Mouse (Mus musculus) right cerebral cortex, postnatal 36 days (tissue): ENCODE results near the gene Igfbpl1.

Experiments used
- DNase-seq, 2 experiments: peaks; one replicate each; pipeline ENCODE4 v3.0.0; 2022; ENCODE audit warnings: low spot score in 2 of 2, mixed read lengths in 1 of 2

Igfbpl1 gene

DNA sequence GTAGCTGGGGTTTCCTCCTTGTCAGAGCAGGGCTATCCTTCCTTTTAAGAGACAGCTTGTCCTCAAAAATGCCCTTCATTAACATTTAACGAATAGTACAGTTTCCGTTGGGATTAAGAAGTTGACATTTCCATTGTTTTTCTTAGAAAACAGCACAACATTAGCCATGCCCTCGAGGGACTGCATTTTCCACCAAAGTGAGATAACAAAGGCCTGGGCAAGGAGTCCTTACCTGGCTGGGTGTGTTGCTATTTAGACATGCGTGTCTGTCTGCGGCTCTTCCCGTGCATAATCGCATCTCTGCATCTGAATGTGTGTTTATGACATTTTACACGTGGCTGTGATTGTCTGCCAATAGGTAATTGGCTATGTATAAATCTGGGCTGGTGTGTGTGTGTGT lies 55.5 kb downstream of the Igfbpl1 start:
- no peak for DNase-seq

DNA sequence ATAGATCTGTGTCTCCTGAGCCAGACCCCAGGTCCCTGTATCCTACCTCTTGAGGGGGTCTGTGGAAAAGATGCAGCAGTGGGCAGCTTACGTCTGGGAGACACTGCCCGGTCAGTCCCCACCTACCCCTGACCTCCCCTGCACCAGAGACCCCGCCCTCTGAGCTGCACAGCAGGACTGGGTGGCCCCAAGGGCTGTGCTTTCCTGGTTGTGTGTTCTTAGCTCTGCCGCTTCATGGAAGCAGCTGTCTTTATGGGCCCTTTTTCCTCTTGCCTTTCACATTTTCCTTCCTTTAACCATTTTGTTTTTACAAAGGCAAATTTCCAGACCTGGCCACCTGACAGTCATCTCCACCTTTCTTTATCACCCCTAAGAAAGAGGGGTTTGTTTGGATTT lies 56.1 kb downstream of the Igfbpl1 start:
- DNase-seq: no peak

DNA sequence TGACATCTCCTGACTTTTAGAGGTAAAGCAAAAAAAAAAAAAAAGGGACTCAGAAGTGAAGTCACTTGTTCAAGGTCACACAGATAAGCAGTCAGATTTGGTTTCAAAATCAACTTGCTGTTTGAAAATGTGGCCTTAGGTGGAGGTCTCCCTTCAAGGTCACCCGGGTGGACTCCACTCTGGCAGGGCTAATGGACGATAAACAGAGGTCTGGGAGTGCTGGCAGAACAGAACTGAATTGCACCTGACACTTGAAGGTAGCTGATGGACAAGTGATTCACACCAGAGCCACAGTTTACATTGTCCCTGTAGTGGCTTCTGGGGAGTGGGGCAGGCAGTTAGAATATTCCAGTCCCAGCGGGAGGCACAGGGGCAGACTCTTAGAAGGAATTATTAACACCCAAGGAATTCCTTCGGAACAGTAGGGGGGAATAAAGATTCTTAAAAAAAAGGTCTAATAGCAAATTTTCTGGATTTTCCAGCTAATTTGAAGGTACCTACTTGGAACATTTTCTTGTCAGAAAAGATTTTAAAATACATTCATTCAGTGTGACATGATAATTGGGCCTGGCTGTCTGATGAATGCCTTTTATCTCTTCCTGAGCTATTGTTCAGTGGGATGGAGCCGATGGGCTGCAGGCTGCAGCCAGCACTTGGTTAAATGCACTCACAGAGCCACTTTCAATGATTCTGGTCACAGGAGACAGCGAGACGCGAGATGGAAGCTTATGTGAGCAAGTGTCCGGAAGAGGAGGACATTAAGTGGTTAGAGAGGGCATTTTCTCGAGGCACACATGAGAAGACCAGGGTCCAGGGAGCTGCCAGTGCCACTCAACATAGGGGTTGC lies 56.7 kb downstream of the Igfbpl1 start:
- DNase-seq: no peak

DNA sequence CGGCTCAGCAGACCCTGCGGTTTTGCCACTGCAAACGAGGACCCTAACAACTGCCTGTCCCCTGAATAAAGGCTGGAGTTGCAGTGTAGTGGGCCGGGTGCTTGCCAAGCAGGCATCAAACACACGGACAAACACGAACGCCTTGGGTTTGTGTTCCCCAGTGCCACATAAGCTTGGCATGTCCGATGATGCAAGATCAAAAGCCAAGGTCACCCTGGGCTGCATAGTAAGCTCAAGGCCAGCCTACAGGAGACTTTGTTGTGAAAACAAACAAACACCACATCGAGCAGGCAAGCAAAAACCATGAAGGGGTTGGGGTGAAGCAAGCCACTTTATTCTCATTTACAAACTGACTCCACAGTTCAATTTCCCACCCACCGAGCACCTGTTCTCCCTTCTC lies 57.6 kb downstream of the Igfbpl1 start:
- DNase-seq: no peak

DNA sequence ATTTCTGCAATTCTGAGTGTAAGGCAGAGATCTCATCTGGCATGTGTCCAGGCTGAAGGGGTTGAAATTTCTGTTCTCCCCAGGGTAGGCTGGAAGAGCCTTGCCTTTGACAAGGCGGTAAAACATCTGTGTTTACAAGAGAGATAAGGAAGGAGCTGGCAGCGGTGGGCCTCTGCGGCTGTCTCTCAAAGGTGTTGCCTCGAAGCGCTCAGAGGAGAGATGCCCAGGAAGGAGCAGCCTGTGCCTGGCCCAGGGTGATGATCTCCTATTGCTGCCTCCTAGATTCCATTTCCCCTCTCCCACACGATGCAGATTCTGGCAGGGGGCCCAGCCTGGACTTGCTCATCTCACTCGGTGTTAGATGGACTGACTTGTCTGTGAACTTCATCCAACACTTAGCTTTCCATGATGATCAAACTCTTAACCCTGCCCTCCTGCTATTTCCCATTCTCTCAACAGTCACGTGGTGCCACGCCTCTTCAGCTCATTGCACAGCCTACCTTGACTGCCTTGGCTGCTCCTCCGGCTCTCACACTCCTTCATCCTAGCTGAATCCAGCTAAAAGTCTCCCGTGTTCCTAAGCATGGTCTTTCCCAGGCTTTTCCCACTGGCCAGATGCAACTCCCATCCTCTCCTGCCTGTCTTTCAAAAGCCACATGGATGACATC lies 58.7 kb downstream of the Igfbpl1 start:
- no peak for DNase-seq

DNA sequence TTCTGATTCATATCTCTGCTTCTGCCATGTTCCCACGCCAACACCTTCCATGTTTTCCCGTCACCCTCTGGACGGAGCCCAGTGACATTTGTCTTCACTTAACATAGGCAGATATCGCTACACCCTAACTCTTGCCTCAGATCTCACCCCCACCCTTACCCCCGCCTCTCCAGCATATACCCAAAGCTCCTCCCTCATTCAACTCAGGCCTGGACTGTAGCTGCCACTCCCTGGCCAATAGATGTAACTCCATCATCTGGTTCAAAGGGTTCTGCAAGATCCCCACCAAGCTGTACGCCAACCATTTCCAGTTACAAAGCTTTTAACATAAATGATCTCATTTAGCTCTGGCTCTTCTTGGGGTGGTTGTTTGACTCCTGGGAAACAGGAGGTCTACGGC lies 59.9 kb downstream of the Igfbpl1 start:
- DNase-seq: no peak

DNA sequence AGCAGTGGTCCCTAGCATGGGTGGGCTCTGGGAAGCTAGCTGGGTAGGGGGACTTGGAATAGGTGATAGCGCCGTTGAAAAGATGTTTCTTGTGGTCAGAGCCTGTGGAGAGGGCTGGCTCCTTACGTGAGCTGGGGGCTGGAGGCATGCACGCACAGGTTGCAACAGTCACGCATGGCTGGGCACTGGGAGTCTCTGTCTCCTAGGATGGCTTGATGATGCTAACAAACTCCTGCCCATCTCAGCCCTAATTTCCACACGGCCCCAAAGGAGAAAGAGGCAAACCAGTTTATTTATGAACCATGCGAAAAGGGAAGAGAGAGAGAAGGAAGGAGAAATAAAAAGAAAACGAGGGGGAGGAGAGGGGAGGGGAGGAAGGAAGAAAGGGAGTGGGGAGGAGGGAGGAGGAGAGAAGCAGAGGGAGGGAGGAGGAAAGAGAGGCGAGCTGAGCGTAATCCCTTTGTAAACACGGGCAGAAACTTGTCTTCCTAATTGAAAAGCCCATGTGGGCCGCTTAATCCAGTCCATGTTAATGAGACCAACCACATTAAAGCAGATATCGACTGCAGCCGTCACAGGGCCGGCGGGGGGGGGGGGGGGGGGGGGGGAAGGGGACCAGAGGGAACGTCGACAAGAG lies 61.0 kb downstream of the Igfbpl1 start:
- DNase-seq: no peak

DNA sequence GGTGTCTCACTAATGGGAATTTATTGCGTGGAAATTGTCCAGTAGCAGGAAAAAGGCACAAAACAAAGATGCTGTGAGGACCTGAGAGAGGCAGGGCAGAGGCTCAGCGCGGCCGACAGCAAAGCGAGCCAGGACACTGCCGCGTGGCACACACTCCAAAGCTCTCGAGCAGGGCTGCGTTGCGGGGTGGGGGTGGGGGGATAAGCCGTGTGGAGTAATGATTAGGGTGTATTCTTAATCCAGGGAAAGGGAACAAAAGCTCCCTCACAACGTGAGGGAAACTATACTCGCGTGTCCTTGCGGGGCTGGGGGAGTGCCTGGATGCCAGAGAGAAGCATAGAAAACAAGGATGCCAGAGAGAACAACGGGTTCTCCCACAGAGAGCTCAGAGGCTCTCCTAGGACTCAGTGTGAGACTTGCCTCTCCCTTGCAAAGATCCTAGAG lies 61.6 kb downstream of the Igfbpl1 start:
- DNase-seq: no peak

DNA sequence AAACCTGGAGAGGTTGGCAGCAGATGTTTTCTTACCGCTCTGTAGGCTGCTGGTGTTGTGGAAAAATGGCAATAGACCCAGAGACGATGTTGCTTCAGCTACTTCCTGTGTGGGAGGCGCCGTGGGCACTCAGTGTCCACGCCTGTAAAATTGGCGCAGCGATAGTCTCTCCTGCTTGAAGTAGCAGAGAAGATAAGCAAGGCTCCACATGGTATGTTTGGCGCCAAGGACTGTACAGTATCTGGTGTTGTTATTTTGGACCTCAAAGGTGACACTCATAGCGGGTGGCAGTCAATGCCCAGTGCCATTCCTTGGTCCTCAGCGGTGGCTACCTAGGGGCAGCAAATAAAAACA lies 62.6 kb downstream of the Igfbpl1 start:
- peak in 1 of 2 experiments; percentile 16 for DNase-seq

DNA sequence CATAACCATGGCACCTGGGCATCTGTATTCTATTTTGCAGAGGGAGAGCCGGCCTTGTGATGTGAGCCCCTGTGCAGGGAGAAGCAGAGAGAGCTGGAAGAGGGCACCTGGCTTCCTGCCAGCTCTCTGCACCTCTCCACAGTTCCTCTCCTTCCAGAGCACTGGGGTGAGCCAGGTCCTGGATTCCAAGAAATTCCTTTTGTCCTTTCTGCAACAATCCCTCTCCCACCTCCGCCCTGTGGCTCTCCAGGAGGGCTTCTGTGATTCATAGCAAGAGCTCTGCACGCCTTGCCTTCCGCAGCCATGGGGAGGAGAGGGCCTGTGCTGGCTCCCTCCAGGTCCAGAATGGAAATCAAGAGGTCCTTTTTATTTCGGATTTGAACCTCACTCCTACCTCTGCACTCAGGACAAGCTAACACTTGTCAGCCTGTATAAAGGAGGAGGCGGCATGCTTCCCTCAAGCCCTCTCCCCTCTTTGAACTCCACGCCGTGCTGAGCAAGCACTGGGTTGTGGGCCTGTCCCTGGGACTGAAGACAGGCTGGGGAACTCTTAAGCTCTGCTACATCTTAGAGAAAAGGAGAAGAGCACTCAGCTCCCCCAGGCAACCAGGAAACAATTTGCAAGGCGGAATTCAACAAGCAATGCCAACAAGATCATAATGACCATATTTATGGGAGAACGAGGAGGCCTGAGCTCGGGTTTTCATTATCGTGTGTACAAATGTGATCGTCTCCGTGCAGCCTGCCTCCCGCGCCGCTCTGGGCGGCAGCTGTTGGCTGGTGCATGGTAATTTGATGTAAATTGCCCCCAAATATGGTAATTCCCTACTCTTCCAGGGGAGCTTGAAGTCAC lies 63.2 kb downstream of the Igfbpl1 start:
- peak in 1 of 2 experiments; percentile 30 for DNase-seq

DNA sequence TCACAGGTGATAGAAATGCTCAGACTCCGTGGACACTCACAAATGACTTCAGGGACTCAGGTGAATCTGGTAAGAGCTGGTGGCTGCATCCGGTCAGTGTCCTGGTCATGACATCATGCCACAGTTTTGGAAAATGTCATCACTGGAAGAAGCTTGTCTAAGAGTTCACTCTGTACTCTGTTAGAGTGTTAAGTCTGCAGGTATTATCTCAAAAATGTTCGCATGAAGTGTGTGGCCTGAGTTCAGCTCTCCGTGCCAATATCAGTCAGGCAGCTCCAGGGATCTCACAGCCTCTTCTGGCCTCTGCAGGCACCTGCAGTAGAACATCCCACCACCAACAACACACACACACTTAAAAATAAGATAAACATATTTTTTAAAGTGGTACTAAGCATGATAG lies 64.1 kb downstream of the Igfbpl1 start:
- DNase-seq: no peak
